Mouse (Mus musculus) liver, postnatal 0 days (tissue): ENCODE results near the gene Slc24a3. TPM values are rescaled to one million over a fixed set of nuclear protein-coding genes. Genes with fewer than 3 reads are reported as not detected.
A peak's percentile ranks its signal among the peaks of the same experiment; 100 is the strongest.

Experiments
- ATAC-seq: fragments of 200-750 bp; cut with Nextera tagmentation; 2 replicates; pipeline ENCODE4 v1.8.0; 2017; ENCODE audit warnings: mild to moderate bottlenecking, moderate library complexity
- DNase-seq: peaks from one replicate; pipeline ENCODE4 v3.0.0-alpha.2; 2016
- H3K27ac ChIP-seq: fragments of 300-500 bp; sonication (generic); 2 replicates; pipeline ENCODE4 v1.5.1; 2014; ENCODE audit warnings: antibody characterized with exemption, moderate library complexity, mild to moderate bottlenecking, low read depth
- H3K27me3 ChIP-seq: fragments of 300-500 bp; sonication (generic); 2 replicates; pipeline ENCODE4 v1.6.1; 2014; ENCODE audit warnings: low read length, control low read depth, mixed read lengths; ENCODE audit not compliant: insufficient read depth
- H3K36me3 ChIP-seq: fragments of 300-500 bp; sonication (generic); replicated peaks from 2 replicates; pipeline ENCODE4 v1.6.1; 2014; ENCODE audit warnings: mild to moderate bottlenecking, control low read depth, low read length, moderate library complexity, mixed read lengths; ENCODE audit not compliant: insufficient read depth
- H3K4me1 ChIP-seq: fragments of 300-500 bp; sonication (generic); 2 replicates; pipeline ENCODE4 v1.6.1; 2014; ENCODE audit warnings: antibody characterized with exemption, mild to moderate bottlenecking, control low read depth; ENCODE audit not compliant: insufficient read depth
- H3K4me2 ChIP-seq: fragments of 300-500 bp; sonication (generic); 2 replicates; pipeline ENCODE4 v1.6.1; 2014; ENCODE audit warnings: low read depth, mild to moderate bottlenecking, low read length, moderate library complexity, mixed read lengths
- H3K4me3 ChIP-seq: fragments of 300-500 bp; sonication (generic); 2 replicates; pipeline ENCODE4 v1.5.1; 2014; ENCODE audit warnings: low read depth, low read length
- H3K9ac ChIP-seq: fragments of 300-500 bp; sonication (generic); replicated peaks from 2 replicates; pipeline ENCODE4 v1.6.1; 2014; ENCODE audit warnings: mild to moderate bottlenecking, moderate library complexity
- H3K9me3 ChIP-seq: fragments of 300-500 bp; sonication (generic); 2 replicates; pipeline ENCODE4 v1.6.1; 2016; ENCODE audit warnings: mild to moderate bottlenecking, control low read depth, low read length, mixed read lengths
- CTCF ChIP-seq: sonication (generic); IDR thresholded peaks from 2 replicates; pipeline ENCODE4 v1.5.1; 2016; ENCODE audit warnings: antibody characterized with exemption, low read depth
- EP300 ChIP-seq: IDR thresholded peaks from 2 replicates; pipeline ENCODE4 v1.6.1; 2016; ENCODE audit warnings: antibody characterized with exemption, low read depth, mild to moderate bottlenecking
- WGBS: fragments of 180-500 bp; shearing (Covaris S2); extraction: QIAGEN DNeasy Blood & Tissue Kit; methylation state at CpG from one replicate; pipeline ENCODE4 v1.1.7; 2014; ENCODE audit not compliant: insufficient replicate concordance; 5-methylcytosine and 5-hydroxymethylcytosine counted together
- polyA plus RNA-seq: library from polyadenylated mRNA; unstranded; fragments of >200 nt; fragmentation: Nextera tagmentation; extraction: Ambion mirVana; gene quantifications from 2 replicates; pipeline ENCODE4 v1.2.1, GENCODE M21; 2015

The Slc24a3 gene
- polyA plus RNA-seq, 1 experiment from 2014 or later, result 0.40 TPM

- ATAC-seq, result no peak
- 79% methylated on average over 1 of the region's 1 CpGs for WGBS
- Histone ChIP-seq H3K36me3 (no peaks in the 10 kb centered on the region), H3K9ac (no peak overlapping the region), H3K9me3 (no peaks in the 10 kb centered on the region), H3K4me2 (no peak overlapping the region), H3K27ac (no peak overlapping the region), H3K4me1 (no peaks in the 10 kb centered on the region), H3K4me3 (no peak overlapping the region), H3K27me3 (no peaks in the 10 kb centered on the region)
- TF ChIP-seq EP300 (no peak), CTCF (no peak)
- DNase-seq, result no peak
These were observed 15.3 kb upstream of the Slc24a3 start for GRCm38 (mm10) chr2:145152281-145152680.

- Histone ChIP-seq H3K9ac (no peak overlapping the region), H3K4me2 (no peak overlapping the region), H3K9me3 (no peaks in the 10 kb centered on the region), H3K4me1 (no peaks in the 10 kb centered on the region), H3K36me3 (no peaks in the 10 kb centered on the region), H3K27ac (no peak overlapping the region), H3K4me3 (no peak overlapping the region), H3K27me3 (no peaks in the 10 kb centered on the region)
- ATAC-seq (no peak), DNase-seq (no peak)
- TF ChIP-seq CTCF (no peak), EP300 (no peak)
- 61% methylated on average over 1 of the region's 1 CpGs for WGBS
These were observed 8.6 kb upstream of the Slc24a3 start for GRCm38 (mm10) chr2:145158972-145159371.

DNA sequence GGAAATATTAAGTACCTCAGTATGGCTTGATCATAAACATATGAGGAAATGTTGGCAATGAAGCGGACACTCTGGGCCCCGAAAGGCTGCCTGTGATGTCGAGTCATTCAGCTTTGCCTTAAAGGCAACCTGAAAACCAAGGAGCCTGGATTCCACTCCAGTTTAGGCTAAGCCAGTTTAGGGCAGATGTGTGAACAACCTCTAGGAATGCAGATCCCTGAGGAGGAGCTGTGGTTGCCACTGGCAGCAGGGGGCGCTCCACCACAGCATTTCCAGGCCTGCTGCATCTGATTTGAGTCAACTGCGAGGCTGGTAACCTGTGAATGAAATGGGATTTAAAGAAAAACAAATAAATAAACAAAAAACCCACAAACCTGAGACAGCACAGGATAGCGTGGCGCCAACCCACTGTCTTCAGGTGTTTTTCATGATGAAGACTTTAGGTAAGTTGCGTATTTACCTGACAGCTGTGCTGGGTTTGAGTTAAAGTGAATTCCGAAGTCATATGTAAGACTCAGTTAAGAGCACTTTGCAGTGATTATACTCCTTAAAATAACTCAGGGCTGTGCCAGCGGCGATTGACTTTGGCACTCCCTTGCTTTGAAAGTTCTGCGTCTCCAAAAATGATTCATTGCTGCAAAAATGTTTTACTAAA lies 6.4 kb upstream of the Slc24a3 start:
- Histone ChIP-seq H3K27me3 (no peaks in the 10 kb centered on the region), H3K36me3 (no peaks in the 10 kb centered on the region), H3K4me2 (no peak overlapping the region), H3K4me1 (no peaks in the 10 kb centered on the region), H3K27ac (no peak overlapping the region), H3K9ac (no peak overlapping the region), H3K4me3 (no peak overlapping the region), H3K9me3 (no peaks in the 10 kb centered on the region)
- ATAC-seq, result no peak
- TF ChIP-seq EP300 (no peak), CTCF (peak; percentile 89)
- peak; percentile 86 for DNase-seq
- 29% methylated on average over 12 of the region's 12 CpGs for WGBS

DNA sequence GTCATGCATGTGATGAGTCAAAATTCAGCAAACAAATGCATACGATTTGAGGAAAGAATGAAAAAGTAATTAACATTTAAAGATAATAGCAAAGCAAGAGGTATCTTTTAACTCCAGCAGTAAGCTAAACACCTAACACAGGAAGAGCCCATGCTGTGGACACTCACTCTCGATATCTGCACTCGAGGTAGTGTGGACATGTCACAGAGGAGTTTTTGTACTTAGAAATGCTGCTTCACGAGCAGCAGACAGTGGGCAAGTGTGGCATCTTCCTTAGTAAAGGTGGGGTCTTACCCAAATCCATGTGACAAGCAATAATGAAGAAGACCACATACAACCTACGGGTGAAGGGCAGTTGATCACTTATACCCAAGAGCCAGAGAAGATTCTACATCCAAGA lies 3.5 kb upstream of the Slc24a3 start:
- DNase-seq, result no peak
- Histone ChIP-seq H3K4me1 (peaks cover 6% of the 10 kb centered on the region), H3K27ac (no peak overlapping the region), H3K4me2 (no peak overlapping the region), H3K4me3 (no peak overlapping the region), H3K27me3 (peaks cover 7% of the 10 kb centered on the region; the same call in 1 of the 2 replicates), H3K9me3 (no peaks in the 10 kb centered on the region), H3K9ac (no peak overlapping the region), H3K36me3 (no peaks in the 10 kb centered on the region)
- WGBS, result 66% methylated on average over 5 of the region's 5 CpGs
- TF ChIP-seq EP300, result no peak
- TF ChIP-seq CTCF, result no peak
- no peak for ATAC-seq

- TF ChIP-seq CTCF (no peak), EP300 (no peak)
- H3K27ac ChIP-seq, result no peak overlapping the region
- H3K27me3 ChIP-seq, result peaks cover 7% of the 10 kb centered on the region; the same call in 1 of the 2 replicates
- WGBS, result 40% methylated on average over 4 of the region's 4 CpGs
- H3K4me1 ChIP-seq, result peaks cover 6% of the 10 kb centered on the region
- no peak overlapping the region for H3K9ac ChIP-seq
- H3K9me3 ChIP-seq, result no peaks in the 10 kb centered on the region
- no peaks in the 10 kb centered on the region for H3K36me3 ChIP-seq
- ATAC-seq (no peak), DNase-seq (no peak)
- H3K4me3 ChIP-seq, result no peak overlapping the region
- H3K4me2 ChIP-seq, result no peak overlapping the region
These were observed 3.0 kb upstream of the Slc24a3 start for GRCm38 (mm10) chr2:145164562-145164961.

DNA sequence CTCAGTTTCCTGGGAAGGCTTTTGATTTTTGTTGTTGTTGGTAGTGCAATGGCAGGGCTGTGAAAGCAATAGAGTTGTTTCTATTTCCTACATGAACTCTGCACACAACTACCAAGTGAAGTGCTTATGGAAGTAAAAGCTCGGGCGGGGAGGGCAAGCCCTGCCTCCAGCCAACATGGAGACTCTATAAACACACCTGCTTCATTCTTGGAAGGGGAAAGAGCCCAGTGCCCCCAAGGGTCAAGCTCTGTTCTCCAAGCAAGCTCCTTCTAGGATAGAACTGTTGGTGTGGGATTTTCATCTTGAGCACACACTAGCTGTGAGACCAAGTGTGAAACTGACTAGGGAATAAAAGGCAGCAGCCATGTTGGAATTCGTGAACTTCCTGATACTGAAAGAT lies 2.5 kb upstream of the Slc24a3 start:
- WGBS, result 75% methylated on average over 3 of the region's 3 CpGs
- peaks cover 6% of the 10 kb centered on the region for H3K4me1 ChIP-seq

GRCm38 (mm10) chr2:145165854-145166253 lies 1.7 kb upstream of the Slc24a3 start:
- no peak for DNase-seq
- no peaks in the 10 kb centered on the region for H3K9me3 ChIP-seq
- WGBS, result 54% methylated on average over 6 of the region's 6 CpGs
- TF ChIP-seq CTCF (no peak), EP300 (no peak)
- H3K9ac ChIP-seq, result no peak overlapping the region
- no peaks in the 10 kb centered on the region for H3K36me3 ChIP-seq
- peaks cover 11% of the 10 kb centered on the region; the same call in 1 of the 2 replicates for H3K27me3 ChIP-seq
- H3K4me3 ChIP-seq, result no peak overlapping the region
- H3K4me2 ChIP-seq, result no peak overlapping the region
- H3K27ac ChIP-seq, result no peak overlapping the region
- peaks cover 6% of the 10 kb centered on the region for H3K4me1 ChIP-seq
- ATAC-seq, result no peak

More for the DNA sequence above, 2.5 kb upstream of the Slc24a3 start:
- DNase-seq (no peak), ATAC-seq (no peak)
- Histone ChIP-seq H3K9ac (no peak overlapping the region), H3K27ac (no peak overlapping the region), H3K27me3 (peaks cover 11% of the 10 kb centered on the region; the same call in 1 of the 2 replicates), H3K9me3 (no peaks in the 10 kb centered on the region), H3K4me3 (no peak overlapping the region), H3K36me3 (no peaks in the 10 kb centered on the region), H3K4me2 (no peak overlapping the region)
- TF ChIP-seq EP300 (no peak), CTCF (no peak)
